Mouse (Mus musculus) MEL (cell line): Measurements from ENCODE around the gene Lmo7.

Source experiments
- CTCF ChIP-seq, 3 experiments: IDR thresholded peaks in 2 of 3; conservative IDR thresholded peaks in 1 of 3; 2 replicates each; pipeline ENCODE4 v1.5.1; 2011 to 2012; ENCODE audit warnings: low read length in 3 of 3, low read depth in 2 of 3, mild to moderate bottlenecking in 2 of 3, improper control_type of control experiment in 1 of 3, inconsistent platforms in 1 of 3, mixed read lengths in 1 of 3, moderate library complexity in 1 of 3; ENCODE audit not compliant: control insufficient read depth in 1 of 3, insufficient read depth in 1 of 3, poor library complexity in 1 of 3, severe bottlenecking in 1 of 3
- EP300 ChIP-seq, 2 experiments: IDR thresholded peaks; 2 replicates each; pipeline ENCODE4 v1.6.1; 2011; ENCODE audit warnings: improper control_type of control experiment in 2 of 2, low read length in 2 of 2, low read depth in 1 of 2, mild to moderate bottlenecking in 1 of 2
- GABPA ChIP-seq: IDR thresholded peaks from 2 replicates; pipeline ENCODE4 v1.6.1; 2012; ENCODE audit warnings: low read depth, mild to moderate bottlenecking, inconsistent platforms, low read length, improper control_type of control experiment, moderate library complexity
- GATA1 ChIP-seq: IDR thresholded peaks from 2 replicates; pipeline ENCODE4 v1.6.1; 2011; ENCODE audit warnings: low read depth, low read length, improper control_type of control experiment
- KAT2A ChIP-seq: conservative IDR thresholded peaks from 2 replicates; pipeline ENCODE4 v1.6.1; 2012; ENCODE audit warnings: low read depth, low read length, improper control_type of control experiment, inconsistent platforms
- POLR2A ChIP-seq, 2 experiments: IDR thresholded peaks; 2 replicates each; pipeline ENCODE4 v1.6.1; 2011 to 2012; ENCODE audit warnings: low read length in 2 of 2, mild to moderate bottlenecking in 2 of 2, control low read depth in 1 of 2, improper control_type of control experiment in 1 of 2, low read depth in 1 of 2, moderate library complexity in 1 of 2; ENCODE audit not compliant: control insufficient read depth in 1 of 2, insufficient read depth in 1 of 2, poor library complexity in 1 of 2
- RAD21 ChIP-seq: IDR thresholded peaks from 2 replicates; pipeline ENCODE4 v1.6.1; 2011; ENCODE audit warnings: mild to moderate bottlenecking, low read depth, low read length, improper control_type of control experiment
- SMC3 ChIP-seq: IDR thresholded peaks from 2 replicates; pipeline ENCODE4 v1.6.1; 2011; ENCODE audit warnings: low read depth, low read length, improper control_type of control experiment
- TCF12 ChIP-seq: IDR thresholded peaks from 2 replicates; pipeline ENCODE4 v1.6.1; 2014; ENCODE audit warnings: low read depth, mild to moderate bottlenecking, inconsistent platforms, low read length, improper control_type of control experiment, moderate library complexity
- UBTF ChIP-seq: IDR thresholded peaks from 2 replicates; pipeline ENCODE4 v1.6.1; 2012; ENCODE audit warnings: low read depth, mild to moderate bottlenecking, inconsistent platforms, low read length, improper control_type of control experiment, moderate library complexity, borderline replicate concordance; ENCODE audit not compliant: insufficient read depth
- USF1 ChIP-seq: IDR thresholded peaks from 2 replicates; pipeline ENCODE4 v1.6.1; 2014; ENCODE audit warnings: low read depth, mild to moderate bottlenecking, inconsistent platforms, low read length, improper control_type of control experiment, moderate library complexity
- ZNF384 ChIP-seq: IDR thresholded peaks from 2 replicates; pipeline ENCODE4 v1.6.1; 2012; ENCODE audit warnings: low read depth, mild to moderate bottlenecking, inconsistent platforms, low read length, improper control_type of control experiment

DNA sequence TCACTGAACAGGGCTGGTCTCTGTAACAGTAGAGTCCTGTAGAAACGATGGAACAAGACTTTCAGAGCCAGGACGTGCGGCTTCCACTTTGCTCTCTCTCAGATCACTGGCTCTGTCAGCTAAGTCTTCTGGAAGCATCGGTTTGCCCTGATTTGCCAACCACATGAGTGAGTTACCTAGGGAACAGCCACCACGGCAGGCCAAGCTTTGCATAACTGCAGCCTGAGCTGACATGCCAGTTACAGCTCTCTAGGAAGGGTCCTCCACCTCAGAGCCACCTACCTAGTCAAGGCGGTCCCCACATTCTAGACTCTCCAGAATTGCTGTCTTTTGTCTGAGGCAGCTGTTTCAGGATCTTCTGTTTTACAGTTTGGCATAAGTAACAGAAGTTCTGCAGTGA lies 107.4 kb downstream of the Lmo7 start:
- no peak for TF ChIP-seq CTCF (IDR thresholded peaks at IDR 0.05 in 2 of 3, conservative IDR thresholded peaks at IDR 0.05 in 1 of 3; ENCODE audit: control insufficient read depth in 1 of 3, insufficient read depth in 1 of 3, low read depth in 2 of 3, low read length in 3 of 3, poor library complexity in 1 of 3, severe bottlenecking in 1 of 3)
- no peak for TF ChIP-seq ZNF384
- TF ChIP-seq USF1: no peak
- no peak for TF ChIP-seq RAD21
- no peak for TF ChIP-seq TCF12
- no peak for TF ChIP-seq EP300 (IDR thresholded peaks at IDR 0.05; ENCODE audit: low read depth in 1 of 2, low read length in 2 of 2)
- TF ChIP-seq KAT2A: no peak
- no peak for TF ChIP-seq POLR2A (IDR thresholded peaks at IDR 0.05; ENCODE audit: control insufficient read depth in 1 of 2, insufficient read depth in 1 of 2, low read depth in 1 of 2, low read length in 2 of 2, poor library complexity in 1 of 2)
- no peak for TF ChIP-seq UBTF
- no peak for TF ChIP-seq GABPA
- TF ChIP-seq GATA1: no peak
- TF ChIP-seq SMC3: no peak
